Mouse (Mus musculus): ENCODE measurements at regions not wholly inside any gene's neighbourhood (a gene's known extent, or its start where the extent isn't known, plus 50 kb on each side); places are given as distances from the start of the nearest gene placed in this dataset.

DNA sequence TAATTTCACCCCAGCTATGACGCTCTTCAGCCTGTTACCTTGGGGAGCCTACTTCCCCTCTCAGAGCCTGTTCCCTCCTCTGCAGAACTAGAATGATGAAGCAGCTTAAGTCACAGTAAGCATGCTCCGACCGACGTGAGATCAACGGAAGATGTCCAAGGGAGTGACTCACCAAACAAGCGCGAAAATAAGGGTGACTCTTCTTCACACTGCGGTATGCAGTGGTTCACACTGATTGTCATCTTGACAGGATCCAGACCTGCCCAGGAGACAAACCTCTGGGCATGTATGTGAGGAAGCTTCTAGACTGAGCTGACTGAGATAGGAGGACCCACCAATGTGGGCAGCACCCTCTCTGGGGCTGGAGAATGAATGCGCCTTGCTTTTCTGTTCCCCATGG is 116.3 kb upstream of the Tpm1 start:
- DNase-seq (ENCODE audit: low spot score in 2 of 2) = no peak

DNA sequence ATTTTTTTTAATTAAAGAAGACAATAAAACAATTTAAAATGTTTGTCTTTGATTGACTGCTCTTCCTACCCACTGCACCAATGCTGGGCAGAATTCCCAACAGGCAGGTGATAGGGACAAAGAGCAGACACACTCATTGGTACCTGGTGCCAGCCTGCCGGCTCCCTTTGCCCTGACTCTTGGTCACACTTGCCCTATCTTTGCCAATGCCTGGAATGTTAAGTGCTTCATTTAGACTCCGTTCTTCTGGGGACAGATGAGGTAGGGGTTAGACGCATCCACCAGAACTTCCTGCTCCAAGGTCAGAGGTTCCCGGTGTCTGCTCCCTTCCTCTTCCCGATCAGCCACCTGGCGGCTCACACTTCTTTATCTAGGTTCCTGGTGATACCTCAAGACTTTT is 114.5 kb upstream of the Tpm1 start:
- DNase-seq (ENCODE audit: low spot score in 2 of 2) = no peak

GRCm38 (mm10) chr9:67160785-67161455 is 111.7 kb upstream of the Tpm1 start:
- peak; percentile 45 to 73 for DNase-seq (ENCODE audit: low spot score in 2 of 2)

DNA sequence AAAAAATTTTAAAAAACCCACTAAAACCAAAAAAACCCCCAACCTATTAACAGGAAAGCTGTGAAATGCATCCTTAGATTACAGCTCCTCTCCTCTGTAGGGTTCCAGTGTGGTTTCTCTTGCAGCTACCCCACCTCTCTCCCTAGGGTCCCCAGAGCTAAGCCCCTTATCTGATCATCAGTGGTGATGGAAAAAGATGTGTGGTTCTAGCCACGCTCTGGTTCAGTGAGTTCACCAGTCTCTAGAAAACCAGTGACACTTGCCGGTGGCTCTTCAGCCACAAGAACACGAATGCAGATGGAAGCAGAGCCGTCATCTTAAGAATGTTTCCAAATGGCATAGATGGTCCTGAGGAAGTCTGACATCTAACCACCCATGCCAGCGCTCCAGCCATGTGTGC is 111.1 kb upstream of the Tpm1 start:
- DNase-seq (ENCODE audit: low spot score in 2 of 2) = no peak

- peak in 1 of 2 experiments; percentile 34 for DNase-seq (ENCODE audit: low spot score in 2 of 2)
These were observed 107.5 kb upstream of the Tpm1 start for GRCm38 (mm10) chr9:67156590-67157259.

- no peak for DNase-seq (ENCODE audit: low spot score in 2 of 2)
These were observed 104.9 kb upstream of the Tpm1 start for GRCm38 (mm10) chr9:67154062-67154461.

DNA sequence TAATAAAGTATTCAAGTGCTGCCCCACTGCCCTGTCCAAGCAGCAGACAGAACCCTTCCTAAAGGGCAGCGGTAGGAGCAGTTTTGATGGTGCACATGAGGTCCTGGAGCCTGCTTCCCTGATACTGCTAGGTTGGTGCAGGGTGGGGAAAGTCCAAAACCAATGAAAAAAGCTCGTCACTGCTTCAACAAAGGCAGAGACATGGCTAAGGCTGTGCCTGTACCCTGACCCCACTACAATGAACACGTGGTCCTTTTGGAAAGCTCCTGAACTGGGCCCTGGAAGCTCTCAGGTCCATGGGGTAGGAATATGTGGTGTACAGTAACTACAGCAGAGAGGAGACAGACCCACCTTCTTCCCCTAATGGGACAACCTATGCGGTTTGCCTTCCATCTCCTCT is 104.1 kb upstream of the Tpm1 start:
- no peak for DNase-seq (ENCODE audit: low spot score in 2 of 2)

DNA sequence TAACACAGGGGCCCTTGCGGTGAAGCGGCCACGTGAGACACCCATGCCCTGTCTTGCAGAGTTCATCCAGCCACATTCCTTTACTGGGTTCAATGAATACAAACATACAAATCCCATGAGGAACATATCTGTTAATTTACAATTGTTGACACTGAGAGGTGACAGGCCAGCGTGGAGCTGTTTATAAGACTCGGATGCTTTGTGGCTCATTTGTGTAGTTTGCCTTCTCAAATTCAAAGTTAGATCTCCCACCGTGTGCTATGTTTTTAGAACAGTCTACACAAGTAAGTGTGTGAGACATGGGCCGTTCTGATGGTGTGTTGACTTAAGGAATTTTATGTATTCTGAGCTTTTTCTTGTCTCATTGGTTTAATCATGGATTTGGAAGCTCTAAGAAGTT is 98.5 kb upstream of the Tpm1 start:
- DNase-seq (ENCODE audit: low spot score in 2 of 2) = no peak

DNA sequence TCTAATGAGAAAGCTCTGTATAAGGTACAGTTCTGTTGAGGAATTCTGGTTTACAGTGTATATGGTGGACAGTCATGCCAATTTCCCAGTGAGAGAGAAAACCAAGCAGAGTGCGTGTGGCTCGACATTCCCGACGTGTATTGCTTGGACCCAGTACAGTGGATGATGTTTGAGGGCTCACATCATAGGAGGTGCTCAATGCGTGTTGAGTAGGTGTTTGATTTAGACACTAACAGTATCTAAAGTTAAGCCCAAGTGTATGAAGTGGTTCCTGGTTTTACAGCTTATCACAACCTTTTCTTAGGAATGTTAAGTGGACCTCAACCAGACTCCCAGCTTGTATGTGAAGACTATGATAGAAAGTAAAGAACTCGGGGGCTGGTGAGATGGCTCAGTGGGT is 96.2 kb upstream of the Tpm1 start:
- DNase-seq (ENCODE audit: low spot score in 2 of 2) = no peak

DNA sequence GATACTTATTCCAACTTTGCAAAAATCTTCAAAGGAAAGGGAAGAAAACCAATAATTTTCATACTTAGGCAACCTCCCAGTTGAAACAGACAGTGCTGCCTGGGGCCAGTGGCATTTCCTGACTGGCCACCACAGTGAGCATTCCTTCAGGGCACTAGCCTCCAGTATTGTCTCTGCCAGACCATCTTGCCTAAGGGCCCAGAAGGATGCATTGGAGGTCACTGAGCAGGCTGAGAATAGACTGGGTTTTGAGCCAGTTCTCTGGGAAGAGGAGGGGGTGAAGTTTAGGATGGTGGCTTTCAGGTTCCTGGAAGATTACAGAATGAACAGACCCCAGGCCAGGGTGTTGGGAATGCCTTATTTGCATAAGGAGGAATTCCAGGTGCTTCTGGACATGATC is 95.3 kb upstream of the Tpm1 start:
- no peak for DNase-seq (ENCODE audit: low spot score in 2 of 2)

DNA sequence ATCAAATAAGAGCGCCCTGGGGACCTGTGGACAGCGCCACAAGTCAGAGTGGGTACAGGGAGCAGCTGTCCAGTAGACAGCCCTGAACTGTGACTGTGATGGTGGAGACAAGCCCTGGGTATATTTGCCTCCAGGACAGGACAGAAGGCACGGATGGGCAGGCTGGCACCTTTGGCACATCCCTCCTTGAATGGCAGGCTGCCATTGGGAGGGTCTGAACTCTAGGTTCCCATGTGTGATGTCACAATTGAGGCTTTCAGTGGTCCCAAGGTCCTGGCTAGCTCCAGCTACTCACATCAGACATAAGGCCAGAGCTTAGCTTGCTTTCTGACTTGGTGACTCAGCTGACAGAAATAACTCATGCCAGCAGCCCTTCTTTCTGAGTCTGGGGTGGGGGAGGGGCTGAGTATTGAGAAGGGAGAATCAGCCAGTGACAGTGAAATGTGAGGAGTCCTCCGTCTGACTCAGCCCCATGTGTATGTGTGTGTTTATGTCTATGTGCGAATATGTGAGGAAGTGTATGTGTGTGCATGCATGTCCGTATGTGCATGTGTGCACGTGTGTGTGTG is 91.2 kb upstream of the Tpm1 start:
- peak; percentile 63 to 66 for DNase-seq (ENCODE audit: low spot score in 2 of 2)

DNA sequence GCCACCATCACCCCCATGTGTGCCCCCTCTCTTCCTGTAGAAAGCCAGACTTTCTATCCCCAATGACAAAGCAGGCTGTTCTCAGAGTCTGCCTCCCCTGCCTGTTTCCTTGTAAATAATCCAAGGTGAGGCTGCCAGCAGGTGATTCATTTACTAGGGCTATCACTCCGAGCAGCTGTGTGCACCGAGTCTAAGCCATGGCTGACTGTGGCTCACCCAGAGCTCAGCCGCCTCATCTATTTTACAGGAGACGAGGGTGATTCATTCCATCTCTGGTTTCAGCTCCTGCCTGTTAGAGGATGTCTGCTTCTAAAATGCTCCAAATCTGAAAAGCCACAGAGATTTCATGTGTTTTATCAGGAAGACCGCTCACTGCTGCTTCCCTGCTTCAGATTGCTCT is 88.5 kb upstream of the Tpm1 start:
- peak in 1 of 2 experiments; percentile 45 for DNase-seq (ENCODE audit: low spot score in 2 of 2)

DNA sequence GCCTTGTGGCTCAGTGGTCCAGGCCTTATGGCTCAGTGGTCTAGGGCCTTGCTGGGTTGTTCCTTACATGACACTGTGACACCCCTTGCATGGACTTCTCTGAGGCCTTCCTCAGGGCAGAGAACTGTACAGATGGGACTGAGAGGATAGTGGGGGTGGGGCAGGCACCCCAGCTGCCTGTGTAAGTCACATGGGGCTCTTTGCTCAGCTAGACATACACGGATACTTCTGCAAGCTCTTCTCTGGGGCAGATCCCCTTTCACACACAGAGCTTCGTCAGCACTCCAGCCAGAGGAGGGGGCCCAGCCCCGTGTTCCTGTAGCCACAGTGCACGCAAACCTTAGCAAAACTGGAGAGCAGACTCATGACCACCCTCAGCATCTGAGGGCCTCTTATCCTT is 87.9 kb upstream of the Tpm1 start:
- DNase-seq (ENCODE audit: low spot score in 2 of 2) = peak; percentile 61 to 69

- DNase-seq (ENCODE audit: low spot score in 2 of 2) = no peak
These were observed 87.0 kb upstream of the Tpm1 start for GRCm38 (mm10) chr9:67136166-67136565.

- no peak for DNase-seq (ENCODE audit: low spot score in 2 of 2)
These were observed 85.2 kb upstream of the Tpm1 start for GRCm38 (mm10) chr9:67134378-67134777.

DNA sequence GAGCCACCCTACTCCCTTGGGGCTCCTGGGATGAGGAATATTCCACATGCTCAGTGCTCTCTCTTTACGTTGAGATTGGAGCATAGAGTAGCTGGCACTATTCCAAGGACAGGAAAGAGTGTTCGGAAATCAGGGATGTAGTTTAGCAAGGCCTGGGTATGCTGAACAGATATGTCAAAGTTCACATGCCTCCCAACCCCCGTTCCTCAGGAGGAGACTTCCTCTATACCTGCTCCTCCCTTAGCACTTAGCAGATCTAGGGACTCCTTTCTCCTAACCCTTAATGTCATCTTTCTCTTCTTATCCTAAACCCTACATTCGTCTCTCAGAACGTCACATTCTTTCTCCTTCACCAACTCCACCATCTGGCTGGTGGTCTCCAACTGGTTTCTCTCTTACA is 83.2 kb upstream of the Tpm1 start:
- DNase-seq (ENCODE audit: low spot score in 2 of 2) = no peak

- DNase-seq (ENCODE audit: low spot score in 2 of 2) = no peak
These were observed 81.7 kb upstream of the Tpm1 start for GRCm38 (mm10) chr9:67130730-67131440.

GRCm38 (mm10) chr9:67129891-67130290 is 80.7 kb upstream of the Tpm1 start:
- peak in 1 of 2 experiments; percentile 54 for DNase-seq (ENCODE audit: low spot score in 2 of 2)

GRCm38 (mm10) chr9:67129095-67129494 is 79.9 kb upstream of the Tpm1 start:
- DNase-seq (ENCODE audit: low spot score in 2 of 2) = no peak

- no peak for DNase-seq (ENCODE audit: low spot score in 2 of 2)
These were observed 72.5 kb upstream of the Tpm1 start for GRCm38 (mm10) chr9:67121691-67122090.

- no peak for DNase-seq (ENCODE audit: low spot score in 2 of 2)
These were observed 69.9 kb upstream of the Tpm1 start for GRCm38 (mm10) chr9:67118880-67119644.

- no peak for DNase-seq (ENCODE audit: low spot score in 2 of 2)
These were observed 69.2 kb upstream of the Tpm1 start for GRCm38 (mm10) chr9:67118429-67118828.

All from gastrocnemius, adult 8-10 months (tissue).